Mouse (Mus musculus) lung, postnatal 0 days (tissue): Measurements from ENCODE around the gene Nradd. TPM values are rescaled to one million over a fixed set of nuclear protein-coding genes. Genes with fewer than 3 reads are reported as not detected.

Experiments
- ATAC-seq: fragments of 200-750 bp; cut with Nextera tagmentation; 2 replicates; pipeline ENCODE4 v1.8.0; 2017; ENCODE audit warnings: moderate library complexity
- DNase-seq: peaks from one replicate; pipeline ENCODE4 v3.0.0-alpha.2; 2016; ENCODE audit warnings: low spot score
- H3K27ac ChIP-seq: fragments of 300-500 bp; sonication (generic); 2 replicates; pipeline ENCODE4 v1.5.1; 2014; ENCODE audit warnings: antibody characterized with exemption, mild to moderate bottlenecking, low read length, mixed read lengths
- H3K27me3 ChIP-seq: fragments of 300-500 bp; sonication (generic); replicated peaks from 2 replicates; pipeline ENCODE4 v1.6.1; 2014; ENCODE audit warnings: low read length, mixed read lengths; ENCODE audit not compliant: insufficient read depth
- H3K36me3 ChIP-seq: fragments of 300-500 bp; sonication (generic); 2 replicates; pipeline ENCODE4 v1.6.1; 2014; ENCODE audit warnings: low read length, mixed read lengths; ENCODE audit not compliant: insufficient read depth
- H3K4me1 ChIP-seq: fragments of 300-500 bp; sonication (generic); 2 replicates; pipeline ENCODE4 v1.6.1; 2014; ENCODE audit warnings: antibody characterized with exemption, low read depth, low read length, mixed read lengths; ENCODE audit not compliant: insufficient read depth
- H3K4me2 ChIP-seq: fragments of 300-500 bp; sonication (generic); replicated peaks from 2 replicates; pipeline ENCODE4 v1.6.1; 2014; ENCODE audit warnings: low read depth, mild to moderate bottlenecking, low read length, moderate library complexity, mixed read lengths
- H3K4me3 ChIP-seq: fragments of 300-500 bp; sonication (generic); 2 replicates; pipeline ENCODE4 v1.5.1; 2014; ENCODE audit warnings: low read depth, low read length
- H3K9ac ChIP-seq: fragments of 300-500 bp; sonication (generic); replicated peaks from 2 replicates; pipeline ENCODE4 v1.6.1; 2014; ENCODE audit warnings: low read depth, mild to moderate bottlenecking
- H3K9me3 ChIP-seq: fragments of 300-500 bp; sonication (generic); 2 replicates; pipeline ENCODE4 v1.6.1; 2016; ENCODE audit warnings: low read length, mixed read lengths
- CTCF ChIP-seq: IDR thresholded peaks from 2 replicates; pipeline ENCODE4 v1.5.1; 2016; ENCODE audit warnings: antibody characterized with exemption, mild to moderate bottlenecking
- EP300 ChIP-seq: IDR thresholded peaks from 2 replicates; pipeline ENCODE4 v1.6.1; 2016; ENCODE audit warnings: antibody characterized with exemption, mild to moderate bottlenecking, control low read depth
- WGBS: fragments of 180-500 bp; shearing (Covaris S2); extraction: QIAGEN DNeasy Blood & Tissue Kit; methylation state at CpG from one replicate; pipeline ENCODE4 v1.1.7; 2014; 5-methylcytosine and 5-hydroxymethylcytosine counted together
- polyA plus RNA-seq: library from polyadenylated mRNA; unstranded; fragments of >200 nt; fragmentation: Nextera tagmentation; extraction: Ambion mirVana; gene quantifications from 2 replicates; pipeline ENCODE4 v1.2.1, GENCODE M21; 2015

Gene Nradd
- polyA plus RNA-seq = 45.2 and 46.6 TPM in 2 replicates

GRCm38 (mm10) chr9:110624361-110625166 lies at the start of gene Nradd:
Gene Nradd, minus strand, starts transcription at chr9:110624452.
- Histone ChIP-seq H3K4me1 (peaks cover 10% of the 10 kb centered on the region; the same call in 1 of the 2 replicates), H3K36me3 (0 out of 2 replicates have a peak, but pooled peaks cover 12% of the 10 kb centered on the region), H3K9me3 (no peaks in the 10 kb centered on the region), H3K27ac (peak within 1 kb of the TSS; percentile 89), H3K4me2 (peak within 1 kb of the TSS; percentile 94), H3K9ac (peak within 1 kb of the TSS; percentile 46; the same call in 1 of the 2 replicates), H3K4me3 (peak within 1 kb of the TSS; percentile 53), H3K27me3 (no peaks in the 10 kb centered on the region)
- peak; percentile 7; the same call in 1 of the 2 replicates for TF ChIP-seq CTCF
- no peak for TF ChIP-seq EP300
- peak; percentile 92 for ATAC-seq
- WGBS = 3% methylated on average over 40 of the region's 41 CpGs
- DNase-seq = peak; percentile 96

- H3K27ac ChIP-seq = peak overlapping the region; percentile 83
- H3K9me3 ChIP-seq = no peaks in the 10 kb centered on the region
- H3K27me3 ChIP-seq = no peaks in the 10 kb centered on the region
- no peaks in the 10 kb centered on the region for H3K36me3 ChIP-seq
- H3K4me2 ChIP-seq = peak overlapping the region; percentile 17
- DNase-seq (peak; percentile 66), ATAC-seq (peak; percentile 72)
- 42% methylated on average over 10 of the region's 10 CpGs for WGBS
- no peak overlapping the region for H3K4me3 ChIP-seq
- 0 out of 2 replicates have a peak overlapping the region, but pooled peaks have one; percentile 8 for H3K9ac ChIP-seq
- H3K4me1 ChIP-seq = peaks cover 31% of the 10 kb centered on the region
- no peak; the same call in 1 of the 2 replicates for TF ChIP-seq EP300
- 0 out of 2 replicates have a peak, but pooled peaks have one; percentile 9 for TF ChIP-seq CTCF
These were observed 49.0 kb upstream of the Nradd start for GRCm38 (mm10) chr9:110673107-110673752.

GRCm38 (mm10) chr9:110672462-110673106 lies 48.3 kb upstream of the Nradd start:
- Histone ChIP-seq H3K4me2 (0 out of 2 replicates have a peak overlapping the region, but pooled peaks have one; percentile 17), H3K4me3 (no peak overlapping the region), H3K4me1 (peaks cover 34% of the 10 kb centered on the region), H3K9me3 (no peaks in the 10 kb centered on the region), H3K9ac (0 out of 2 replicates have a peak overlapping the region, but pooled peaks have one; percentile 8), H3K27ac (peak overlapping the region; percentile 83), H3K36me3 (no peaks in the 10 kb centered on the region), H3K27me3 (no peaks in the 10 kb centered on the region)
- peak; percentile 56 for DNase-seq
- 58% methylated on average over 7 of the region's 7 CpGs for WGBS
- peak; percentile 52 for ATAC-seq
- no peak for TF ChIP-seq EP300
- TF ChIP-seq CTCF = peak; percentile 88

GRCm38 (mm10) chr9:110669785-110670184 lies 45.5 kb upstream of the Nradd start:
- no peak for DNase-seq
- no peak for TF ChIP-seq EP300
- TF ChIP-seq CTCF = no peak
- Histone ChIP-seq H3K27me3 (no peaks in the 10 kb centered on the region), H3K4me2 (no peak overlapping the region), H3K4me1 (peaks cover 56% of the 10 kb centered on the region), H3K27ac (no peak overlapping the region), H3K36me3 (no peaks in the 10 kb centered on the region), H3K9me3 (no peaks in the 10 kb centered on the region), H3K9ac (no peak overlapping the region), H3K4me3 (no peak overlapping the region)
- no peak for ATAC-seq
- WGBS = 74% methylated on average over 5 of the region's 5 CpGs

GRCm38 (mm10) chr9:110668601-110669293 lies 44.5 kb upstream of the Nradd start:
- ATAC-seq = 0 out of 2 replicates have a peak, but pooled peaks have one; percentile 9
- H3K4me2 ChIP-seq = no peak overlapping the region

More at GRCm38 (mm10) chr9:110668601-110669293, 44.5 kb upstream of the Nradd start:
- 55% methylated on average over 6 of the region's 6 CpGs for WGBS
- no peak for TF ChIP-seq CTCF
- TF ChIP-seq EP300 = no peak
- Histone ChIP-seq H3K9me3 (no peaks in the 10 kb centered on the region), H3K9ac (no peak overlapping the region), H3K27ac (peak overlapping the region; percentile 47; the same call in 1 of the 2 replicates), H3K4me1 (peaks cover 57% of the 10 kb centered on the region), H3K27me3 (no peaks in the 10 kb centered on the region), H3K36me3 (no peaks in the 10 kb centered on the region), H3K4me3 (no peak overlapping the region)
- peak; percentile 70 for DNase-seq
